Mouse (Mus musculus) hematopoietic stem cell, adult 5-6 weeks (primary cell): ENCODE results near the gene Cblc. TPM values are rescaled to one million over a fixed set of nuclear protein-coding genes. Genes with fewer than 3 reads are reported as not detected.

Experiments used
- ATAC-seq, 2 experiments: fragments of 125-278 bp in 1 of 2; replicated peaks in 1 of 2; 2 replicates each; pipeline ENCODE4 v1.8.0; 2016 to 2017; ENCODE audit warnings: inconsistent platforms in 2 of 2, mild to moderate bottlenecking in 2 of 2, moderate number of reproducible peaks in 2 of 2, low read depth in 1 of 2, moderate TSS enrichment in 1 of 2; ENCODE audit not compliant: low FRiP score in 2 of 2, poor library complexity in 2 of 2, severe bottlenecking in 2 of 2, insufficient read depth in 1 of 2, low TSS enrichment in 1 of 2
- total RNA-seq: library from RNA; stranded (forward); fragments of 172-1452, 232-1000 nt; gene quantifications from 2 replicates; pipeline ENCODE4 v1.2.3, GENCODE M21; 2017

Gene Cblc
- total RNA-seq, 1 experiment from 2014 or later, result not detected

DNA sequence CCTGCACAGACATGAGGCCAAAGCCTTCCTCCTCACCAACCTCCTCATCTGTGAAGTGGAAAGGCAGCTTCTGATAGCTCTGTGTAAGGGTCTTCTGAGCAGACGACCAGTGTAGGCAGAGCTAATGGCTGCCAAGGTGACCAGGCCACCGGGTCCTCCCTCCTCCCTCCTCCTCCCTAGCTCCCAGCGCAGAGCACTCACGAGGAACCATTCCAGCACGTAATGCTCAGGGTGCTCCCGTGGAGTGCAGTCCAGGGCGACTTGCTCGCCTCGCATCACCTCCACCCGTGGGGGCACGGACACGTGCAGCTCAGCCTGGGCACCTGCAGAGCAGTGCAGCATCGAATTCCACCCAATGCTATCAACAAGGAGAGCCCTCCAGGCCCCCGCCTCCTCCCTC is 28.4 kb downstream of the Cblc start:
- ATAC-seq, result no peak

DNA sequence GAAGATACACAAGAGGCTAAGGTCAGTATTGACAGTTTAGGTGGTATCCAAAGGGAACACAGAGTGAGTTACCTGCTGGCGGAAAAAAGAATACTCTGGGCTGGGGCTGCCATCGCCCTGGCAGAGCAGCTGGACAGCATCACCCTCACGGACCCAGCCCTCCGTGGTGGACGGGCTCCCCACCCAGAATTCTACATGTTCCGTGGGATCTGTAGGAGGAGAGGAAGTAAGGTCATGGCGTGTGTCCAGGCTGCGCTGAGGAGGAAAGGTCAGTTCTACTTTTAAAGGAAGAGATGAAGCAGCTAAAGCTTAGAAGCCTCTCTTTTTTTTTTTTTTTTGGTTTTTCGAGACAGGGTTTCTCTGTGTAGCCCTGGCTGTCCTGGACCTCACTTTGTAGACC is 32.0 kb downstream of the Cblc start:
- no peak for ATAC-seq

DNA sequence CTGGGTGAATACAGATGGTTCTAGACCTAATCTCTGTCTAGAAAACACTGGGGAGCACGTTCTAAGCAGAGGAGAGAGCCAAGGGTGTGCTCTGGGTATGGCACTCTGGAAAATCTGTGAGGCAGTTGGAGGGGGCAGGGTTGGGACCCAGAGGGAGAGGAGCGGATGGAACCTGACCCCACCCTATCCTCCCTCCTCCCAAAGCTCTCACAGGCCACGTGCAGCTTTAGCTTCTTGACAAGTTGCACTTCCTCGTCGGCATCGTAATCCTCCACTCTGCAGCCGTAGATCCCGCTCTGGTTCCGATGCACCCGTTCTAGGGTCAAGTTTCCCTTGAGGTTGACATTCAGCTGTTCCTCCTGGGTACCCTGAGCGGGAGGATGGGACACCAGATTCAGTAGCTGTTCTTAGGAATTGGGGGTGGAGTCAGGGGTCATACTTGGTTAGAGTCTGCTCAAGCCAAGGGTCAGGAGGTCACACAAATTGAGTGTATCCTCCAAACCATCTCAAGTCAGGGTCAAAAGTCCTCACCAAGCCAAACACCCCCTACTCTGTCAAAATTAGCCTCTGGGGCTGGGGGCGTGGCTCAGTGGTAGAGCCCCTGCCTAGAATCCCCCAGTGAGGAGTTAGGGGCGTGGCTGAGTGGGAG is 32.7 kb downstream of the Cblc start:
- no peak for ATAC-seq

DNA sequence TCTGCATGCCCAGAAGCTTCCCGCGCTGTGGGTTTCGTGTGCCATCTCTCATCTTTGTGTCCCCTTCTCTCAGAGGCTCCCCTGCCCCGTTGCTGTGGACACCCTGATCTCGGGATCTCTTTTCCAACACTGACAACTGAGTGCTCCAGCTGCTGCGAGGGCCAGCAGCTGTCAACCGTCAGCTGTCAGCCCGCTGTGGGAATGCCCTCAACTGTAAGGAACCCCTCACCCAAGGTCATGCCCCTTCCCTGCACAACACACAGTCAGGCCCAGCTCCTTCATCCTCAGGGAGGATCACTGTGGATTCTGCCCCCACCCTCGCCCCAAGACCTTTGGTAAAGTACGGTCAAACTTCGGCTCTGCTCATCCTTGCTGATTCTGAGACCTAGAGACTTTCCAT is 34.3 kb downstream of the Cblc start:
- ATAC-seq, result no peak

DNA sequence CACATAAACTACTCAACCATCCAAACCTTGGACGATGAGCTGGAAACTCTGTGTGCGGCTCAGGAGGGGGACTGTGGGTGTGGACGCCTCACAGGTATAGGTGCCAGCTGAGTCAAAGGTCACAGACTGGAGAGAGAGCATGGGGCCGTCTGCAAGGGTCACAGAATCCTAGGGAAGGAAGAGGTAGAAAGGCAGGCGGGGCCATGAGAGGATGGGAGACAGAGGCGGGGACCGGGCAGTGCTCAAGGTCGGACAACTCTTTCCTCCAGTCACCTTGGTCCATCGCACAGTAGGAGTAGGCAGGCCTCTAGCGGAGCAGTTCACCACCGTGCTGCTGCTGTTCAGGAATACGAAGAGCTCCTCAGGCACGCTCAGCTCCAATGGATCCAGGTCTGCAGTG is 36.6 kb downstream of the Cblc start:
- no peak for ATAC-seq

DNA sequence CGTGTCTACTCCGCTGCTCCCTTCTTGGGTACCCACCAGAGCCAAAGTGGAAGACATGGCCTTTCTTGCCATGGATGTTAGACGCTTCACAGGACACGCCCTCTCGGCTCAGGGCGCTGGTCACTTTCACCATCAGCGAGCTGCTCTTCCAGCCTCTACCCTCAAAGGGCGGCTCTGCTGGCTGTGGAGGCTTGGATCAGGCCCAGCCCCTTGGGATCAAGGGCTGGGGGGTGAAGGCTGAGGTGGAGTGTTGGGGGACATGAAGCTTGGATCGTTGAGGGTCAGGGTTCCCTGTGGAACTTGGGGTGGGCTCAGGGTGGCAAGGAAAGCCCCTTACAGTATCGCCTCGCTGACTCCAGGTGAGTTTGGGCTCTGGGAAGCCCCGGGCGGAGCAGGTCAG is 38.0 kb downstream of the Cblc start:
- ATAC-seq, result no peak

DNA sequence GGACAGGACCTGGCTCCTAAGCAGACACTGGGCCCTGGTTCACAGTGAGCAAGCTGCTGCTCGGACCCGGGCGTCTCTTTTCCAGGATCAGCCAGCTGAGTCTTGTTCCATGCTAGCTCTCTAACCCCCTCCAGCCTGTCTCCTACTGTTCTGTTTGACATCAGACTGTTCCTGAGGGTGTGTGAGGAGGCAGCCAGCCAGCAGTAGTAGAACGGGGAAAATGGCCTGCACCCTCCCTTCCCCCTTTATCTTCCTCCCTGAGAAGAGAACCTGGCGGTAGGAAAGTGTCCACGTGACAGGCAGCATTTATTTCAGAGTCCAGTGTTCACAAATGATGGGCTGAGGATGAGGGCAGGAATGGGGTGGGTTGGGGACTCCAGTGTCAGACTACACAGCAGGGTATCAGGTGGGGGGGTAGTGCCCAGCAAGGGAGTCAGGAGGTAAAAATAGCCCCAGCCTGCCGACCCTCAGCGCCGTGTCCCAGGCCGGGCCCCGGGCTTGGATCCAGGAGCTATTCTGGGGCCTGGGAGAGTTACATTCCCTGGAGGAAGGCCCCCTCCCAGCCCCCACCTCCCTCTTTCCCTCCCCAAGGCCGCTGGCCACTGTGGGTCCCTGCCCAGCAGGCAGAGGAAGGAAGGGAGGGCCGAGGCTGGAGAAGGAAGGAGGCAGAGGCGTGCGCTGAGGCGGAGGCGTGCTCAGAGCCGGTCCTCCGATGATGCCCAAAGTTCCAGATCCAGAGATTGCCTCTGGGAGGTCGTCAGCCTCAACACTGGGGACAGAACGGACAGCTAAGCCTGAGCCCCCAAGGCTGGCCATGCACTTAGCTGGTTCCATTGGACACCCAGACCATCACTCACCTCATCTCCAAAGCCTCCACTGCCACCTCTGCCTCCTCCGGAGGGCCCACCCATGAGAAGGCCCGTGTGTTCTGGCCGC is 40.5 kb downstream of the Cblc start:
- ATAC-seq, result peak in 1 of 2 experiments; percentile 27; a peak in 1 of 4 replicates

DNA sequence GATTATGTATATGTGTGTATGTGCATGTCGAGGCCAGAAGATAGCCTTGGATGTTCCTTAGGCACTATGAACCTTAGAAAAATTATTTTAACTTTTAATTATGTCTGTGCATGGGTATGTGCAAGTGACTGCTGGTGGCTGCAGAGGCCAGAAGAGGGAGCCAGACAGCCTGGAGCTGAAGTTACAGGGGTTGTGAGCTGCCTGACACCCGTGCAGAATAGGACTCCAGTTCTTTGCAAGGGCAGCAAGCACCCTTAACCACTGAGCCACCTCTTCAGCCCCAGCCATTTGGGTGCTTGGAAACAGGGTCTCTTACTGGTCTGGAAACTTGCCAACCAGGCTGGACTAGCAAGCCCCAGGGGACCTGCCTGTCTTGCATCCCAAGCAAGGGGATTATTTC is 41.6 kb downstream of the Cblc start:
- no peak for ATAC-seq

DNA sequence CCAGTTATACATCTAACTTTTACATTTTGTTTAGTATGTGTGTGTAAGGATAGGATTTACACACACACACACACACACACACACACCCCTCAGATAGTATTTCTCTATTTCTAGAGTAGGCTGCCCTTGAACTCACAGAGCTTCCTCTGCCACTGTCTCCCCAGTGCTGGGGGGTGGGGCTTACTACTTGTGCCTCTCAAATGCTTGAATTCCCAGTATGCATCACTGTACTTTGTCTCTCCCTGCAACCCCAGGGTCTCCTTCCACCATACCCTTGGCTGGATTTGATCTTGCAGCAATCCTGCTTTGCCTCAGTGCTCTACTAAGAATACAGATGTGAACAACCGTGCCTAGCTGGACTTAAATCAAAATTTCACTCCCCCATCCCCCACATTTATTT is 42.5 kb downstream of the Cblc start:
- no peak for ATAC-seq

DNA sequence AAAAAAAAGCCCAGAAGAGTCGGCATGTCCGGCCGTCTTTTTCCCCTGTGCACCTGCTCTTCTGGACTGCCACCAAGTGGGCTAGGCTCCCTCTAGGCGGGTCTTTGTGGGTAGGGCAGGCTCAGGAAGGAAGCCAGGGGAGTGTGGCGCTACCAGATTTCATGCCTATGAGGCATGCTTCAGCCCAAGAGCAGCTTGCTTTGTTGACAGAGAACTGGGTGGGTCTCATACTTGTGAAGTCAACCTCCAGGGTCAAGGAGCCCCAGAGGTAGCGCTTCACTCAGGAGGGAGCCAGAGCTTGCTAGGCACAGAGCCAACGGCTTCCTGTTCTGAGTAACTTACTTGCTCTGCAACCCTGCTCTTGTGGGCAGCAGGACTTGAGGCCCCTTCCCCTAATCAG is 43.0 kb downstream of the Cblc start:
- ATAC-seq, result peak; percentile 33 to 44

DNA sequence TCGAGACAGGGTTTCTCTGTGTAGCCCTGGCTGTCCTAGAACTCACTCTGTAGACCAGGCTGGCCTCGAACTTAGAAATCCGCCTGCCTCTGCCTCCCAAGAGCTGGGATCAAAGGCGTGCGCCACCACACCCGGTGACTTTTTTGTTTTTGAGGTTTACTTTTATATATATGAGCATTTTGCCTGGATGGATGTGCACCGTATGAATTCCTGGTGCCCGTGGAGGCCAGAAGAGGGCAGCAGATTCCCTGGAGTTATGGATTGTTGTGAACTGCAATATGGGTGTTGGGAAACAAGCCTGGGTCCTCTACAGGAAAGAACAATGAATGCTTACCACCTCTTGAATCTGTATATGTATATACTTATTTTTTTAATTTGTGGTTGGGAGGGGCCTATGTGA is 44.0 kb downstream of the Cblc start:
- no peak for ATAC-seq

DNA sequence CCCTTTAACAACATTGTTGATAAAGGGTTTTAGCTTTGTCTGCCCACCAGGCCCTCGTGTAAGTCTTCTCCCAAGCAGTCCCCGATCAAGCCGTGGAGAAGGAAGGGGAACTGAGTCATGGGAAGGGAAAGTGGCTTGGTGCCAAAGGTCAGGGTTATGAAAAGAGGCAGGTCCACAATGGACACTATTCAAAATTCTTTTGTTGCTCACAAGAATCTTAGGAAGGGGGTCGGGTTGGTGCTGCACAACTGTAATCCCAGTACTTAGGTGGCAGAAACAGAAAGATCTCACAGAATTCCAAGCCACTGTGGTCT is 45.6 kb downstream of the Cblc start:
- ATAC-seq, result no peak

DNA sequence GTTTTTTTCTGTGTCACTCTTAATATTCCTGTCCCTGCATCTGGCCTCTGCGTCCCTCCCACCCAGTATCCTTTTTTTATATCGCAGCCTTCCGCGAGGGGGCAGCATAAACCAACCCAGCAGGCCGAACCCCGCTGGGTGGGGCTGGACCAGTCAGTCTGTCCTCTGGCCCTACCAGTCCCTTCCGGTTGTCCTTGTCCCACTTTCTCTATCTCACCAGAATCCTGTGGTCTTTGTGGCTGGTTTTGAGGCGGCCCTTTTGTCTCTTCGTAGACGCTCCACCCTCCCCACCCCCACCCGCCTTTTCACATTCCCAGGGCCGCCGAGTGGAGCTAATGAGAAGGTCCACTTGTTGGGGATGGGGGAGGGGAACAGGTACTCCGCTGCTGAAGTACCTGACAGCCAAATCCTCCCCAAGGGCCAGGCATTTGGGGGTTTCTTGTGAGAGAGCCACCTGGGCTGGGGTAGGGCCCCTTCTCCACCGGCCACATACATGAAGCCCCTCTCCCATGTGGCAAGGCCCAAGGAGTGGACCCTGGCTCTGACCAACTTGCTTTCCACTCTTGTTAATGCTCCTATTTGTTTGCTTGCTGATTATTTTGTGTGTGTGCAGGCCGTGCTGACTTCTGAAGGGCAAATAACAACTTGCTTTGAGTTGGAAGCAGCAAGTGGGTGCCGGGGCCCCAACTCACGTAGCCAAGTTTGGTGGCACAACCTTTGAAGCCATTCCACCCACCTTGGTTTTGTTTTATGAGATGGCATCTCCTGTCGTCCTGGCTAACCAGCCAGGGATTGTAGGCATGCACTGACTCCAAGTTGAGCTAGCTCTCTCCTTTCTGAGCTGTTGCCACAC is 46.2 kb downstream of the Cblc start, which contains the start of gene Nectin2:
Gene Nectin2 (minus strand): TSS at position 267 of the 853 bp plus-strand sequence.
- ATAC-seq, result peak; percentile 50 to 61; a peak in 3 of 4 replicates

DNA sequence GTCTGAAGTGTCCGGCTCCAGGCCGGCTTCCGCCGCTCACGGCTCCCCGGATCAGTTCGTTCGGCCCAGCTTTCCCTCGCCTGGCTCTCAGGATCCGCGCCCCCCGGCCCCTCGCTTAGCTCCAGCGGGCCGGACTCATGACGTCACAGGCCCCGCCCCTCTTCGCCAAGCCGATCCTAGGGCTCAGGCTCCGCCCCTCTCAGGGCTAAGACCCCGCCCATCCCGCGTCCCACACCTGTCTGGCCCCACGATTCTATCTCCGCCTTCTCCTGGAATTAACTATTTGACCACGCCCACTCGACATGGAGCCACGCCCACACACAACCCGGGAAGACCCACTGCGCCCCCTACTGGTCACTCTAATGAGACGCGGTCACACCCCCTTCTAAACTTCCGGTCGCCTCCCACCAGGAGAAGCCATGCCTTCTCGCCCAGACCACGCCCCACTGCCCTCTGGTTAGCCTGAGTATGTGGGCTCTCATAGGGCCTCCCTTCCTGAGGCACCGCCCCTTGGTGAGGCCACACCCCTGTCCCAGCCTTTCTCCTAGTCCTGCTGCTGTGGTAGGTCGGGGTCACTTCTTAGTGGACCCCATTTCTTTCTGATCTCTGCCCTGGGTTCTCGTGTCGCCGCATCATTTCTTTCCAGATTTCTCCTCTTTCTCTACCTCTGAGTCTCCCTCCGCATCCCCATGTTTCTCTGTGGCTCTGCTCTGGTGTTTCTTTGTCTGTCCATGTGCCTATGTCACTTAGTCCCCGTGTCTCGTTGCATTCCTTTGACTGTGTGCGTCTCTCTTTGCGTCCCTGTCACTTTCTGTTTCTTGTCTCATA is 47.0 kb downstream of the Cblc start:
- ATAC-seq, result peak; percentile 79 to 81

DNA sequence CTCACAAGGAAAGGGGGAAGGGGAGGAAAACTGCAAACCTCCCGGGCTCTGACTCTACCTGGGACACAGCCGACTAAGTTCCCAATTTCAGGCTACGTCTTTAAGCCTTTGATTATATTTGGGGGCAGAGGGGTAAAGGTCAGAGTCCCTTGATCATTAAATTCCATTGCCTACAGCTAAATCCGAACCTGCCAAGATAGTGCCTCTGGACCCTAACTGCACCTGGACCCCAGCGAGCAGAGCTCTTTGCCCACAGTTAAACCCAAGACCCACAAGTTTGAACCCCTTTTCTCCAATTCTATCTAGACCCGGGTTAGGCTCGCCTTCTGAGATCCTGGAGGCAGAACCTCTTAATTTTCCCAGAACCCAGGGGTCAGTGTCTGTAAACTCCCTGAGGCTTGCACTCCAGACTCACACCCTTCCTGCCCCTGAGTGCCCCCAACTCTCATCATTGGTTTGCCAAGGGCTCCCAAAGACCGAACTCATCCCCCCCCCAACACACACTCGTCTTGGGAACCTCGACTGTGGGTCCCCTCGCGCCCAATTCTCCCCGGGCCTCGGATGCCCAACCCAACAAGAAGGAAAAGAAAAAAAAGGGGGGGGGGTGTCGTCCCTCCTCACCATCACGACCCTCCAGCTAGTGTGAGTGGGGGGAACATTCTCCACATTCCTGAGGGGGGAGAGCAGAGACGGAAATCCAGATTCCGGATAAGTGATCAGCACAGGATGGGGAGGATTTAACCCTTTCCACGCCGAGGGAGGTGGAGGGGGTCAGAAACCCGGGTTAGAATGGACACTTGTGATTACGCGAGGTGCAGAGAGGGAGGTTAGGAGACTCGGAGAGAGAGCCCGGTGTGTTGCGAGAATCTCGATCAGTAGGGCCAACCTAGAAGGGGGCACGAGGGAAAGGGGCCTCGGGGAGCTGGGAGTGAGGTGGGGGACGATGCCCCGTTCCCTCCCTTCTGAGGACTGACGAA is 48.1 kb downstream of the Cblc start:
- no peak for ATAC-seq
